Mouse (Mus musculus) stomach, postnatal 0 days (tissue): ENCODE data around the gene Trabd2b. TPM values are rescaled to one million over a fixed set of nuclear protein-coding genes. Genes with fewer than 3 reads are reported as not detected.
A peak's percentile ranks its signal among the peaks of the same experiment; 100 is the strongest.

Experiments used
- ATAC-seq: fragments of 200-750 bp; cut with Nextera tagmentation; 2 replicates; pipeline ENCODE4 v1.8.0; 2017; ENCODE audit not compliant: low FRiP score, low TSS enrichment
- DNase-seq: peaks from one replicate; pipeline ENCODE4 v3.0.0-alpha.2; 2016; ENCODE audit warnings: low spot score
- H3K27ac ChIP-seq: fragments of 300-500 bp; sonication (generic); replicated peaks from 2 replicates; pipeline ENCODE4 v1.5.1; 2014; ENCODE audit warnings: mild to moderate bottlenecking, control low read depth
- H3K27me3 ChIP-seq: fragments of 300-500 bp; sonication (generic); 2 replicates; pipeline ENCODE4 v1.6.1; 2014; ENCODE audit warnings: low read length; ENCODE audit not compliant: control insufficient read depth, insufficient read depth
- H3K36me3 ChIP-seq: fragments of 300-500 bp; sonication (generic); 2 replicates; pipeline ENCODE4 v1.6.1; 2014; ENCODE audit warnings: low read length, mixed read lengths; ENCODE audit not compliant: control insufficient read depth, insufficient read depth
- H3K4me1 ChIP-seq: fragments of 300-500 bp; sonication (generic); replicated peaks from 2 replicates; pipeline ENCODE4 v1.6.1; 2014; ENCODE audit warnings: antibody characterized with exemption; ENCODE audit not compliant: control insufficient read depth, insufficient read depth
- H3K4me2 ChIP-seq: fragments of 300-500 bp; sonication (generic); replicated peaks from 2 replicates; pipeline ENCODE4 v1.6.1; 2014; ENCODE audit warnings: low read depth, mild to moderate bottlenecking, control low read depth, moderate library complexity
- H3K4me3 ChIP-seq: fragments of 300-500 bp; sonication (generic); 2 replicates; pipeline ENCODE4 v1.5.1; 2014; ENCODE audit warnings: low read depth, low read length, control low read depth
- H3K9ac ChIP-seq: fragments of 300-500 bp; sonication (generic); 2 replicates; pipeline ENCODE4 v1.6.1; 2014; ENCODE audit warnings: mild to moderate bottlenecking, low read length, control low read depth, mixed read lengths
- H3K9me3 ChIP-seq: fragments of 300-500 bp; sonication (generic); 2 replicates; pipeline ENCODE4 v1.6.1; 2016; ENCODE audit warnings: low read length; ENCODE audit not compliant: control insufficient read depth
- CTCF ChIP-seq: IDR thresholded peaks from 2 replicates; pipeline ENCODE4 v1.5.1; 2016; ENCODE audit warnings: antibody characterized with exemption, low read depth, mild to moderate bottlenecking, moderate library complexity
- EP300 ChIP-seq: optimal IDR thresholded peaks from 2 replicates; pipeline ENCODE3; 2016; ENCODE audit warnings: antibody characterized with exemption
- WGBS: fragments of 180-500 bp; shearing (Covaris S2); extraction: QIAGEN DNeasy Blood & Tissue Kit; methylation state at CpG from one replicate; pipeline ENCODE4 v1.1.7; 2014; 5-methylcytosine and 5-hydroxymethylcytosine counted together
- polyA plus RNA-seq: library from polyadenylated mRNA; unstranded; fragments of >200 nt; fragmentation: Nextera tagmentation; extraction: Ambion mirVana; gene quantifications from 2 replicates; pipeline ENCODE4 v1.2.1, GENCODE M21; 2015

Trabd2b gene
- polyA plus RNA-seq, 1 experiment from 2014 or later, result 0.61 TPM

DNA sequence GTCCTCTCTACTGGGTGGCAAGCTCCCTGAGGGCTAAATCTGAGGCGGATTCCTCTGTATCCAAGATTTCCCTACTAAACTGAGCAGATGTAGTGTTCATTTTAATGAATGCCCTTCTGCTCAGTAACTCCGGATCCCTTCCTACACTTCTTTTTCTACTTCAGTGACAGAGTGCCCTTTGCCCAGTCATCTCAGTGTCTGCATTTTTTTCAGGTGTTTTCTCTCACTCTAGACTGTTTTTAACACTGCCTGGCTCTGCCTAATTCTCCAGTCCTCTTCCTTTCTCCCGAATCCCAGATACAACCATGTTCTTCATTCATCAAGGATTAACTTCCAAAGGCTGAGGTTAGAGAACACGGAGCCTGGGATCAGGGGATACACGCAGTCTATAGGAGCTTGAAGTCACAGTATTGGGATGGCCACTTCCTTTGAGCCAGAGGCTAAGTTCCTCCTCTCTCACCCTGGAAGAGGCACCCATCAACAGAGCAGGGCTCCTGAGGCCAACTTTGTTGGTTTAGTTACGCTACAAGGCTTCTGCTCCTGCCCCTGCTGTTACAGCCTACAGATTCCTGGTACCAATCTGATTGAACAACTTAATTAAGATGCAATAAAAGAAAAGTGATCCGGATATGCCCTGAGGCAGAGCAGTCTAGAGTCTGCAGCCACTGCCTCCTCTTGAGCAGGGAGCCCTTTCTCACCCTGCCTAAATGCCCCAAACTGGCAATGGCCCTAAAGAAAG, 4.4 kb upstream of the Trabd2b start:
- H3K27ac ChIP-seq, result no peak overlapping the region
- TF ChIP-seq CTCF (no peak), EP300 (no peak)
- no peaks in the 10 kb centered on the region for H3K4me1 ChIP-seq
- 68% methylated on average over 7 of the region's 7 CpGs for WGBS
- ATAC-seq (no peak), DNase-seq (no peak)
- no peak overlapping the region for H3K9ac ChIP-seq
- H3K27me3 ChIP-seq, result no peaks in the 10 kb centered on the region
- no peak overlapping the region for H3K4me2 ChIP-seq
- H3K36me3 ChIP-seq, result no peaks in the 10 kb centered on the region
- H3K4me3 ChIP-seq, result no peak overlapping the region
- H3K9me3 ChIP-seq, result no peaks in the 10 kb centered on the region

- no peaks in the 10 kb centered on the region for H3K27me3 ChIP-seq
- H3K9ac ChIP-seq, result peak overlapping the region; percentile 67
- H3K4me1 ChIP-seq, result no peaks in the 10 kb centered on the region
- ATAC-seq (peak; percentile 86), DNase-seq (peak; percentile 84)
- peak overlapping the region; percentile 97 for H3K4me2 ChIP-seq
- TF ChIP-seq CTCF, result peak; percentile 99
- TF ChIP-seq EP300, result no peak
- no peaks in the 10 kb centered on the region for H3K9me3 ChIP-seq
- peak overlapping the region; percentile 85 for H3K27ac ChIP-seq
- 1% methylated on average over 8 of the region's 74 CpGs for WGBS
- no peaks in the 10 kb centered on the region for H3K36me3 ChIP-seq
- peak overlapping the region; percentile 74 for H3K4me3 ChIP-seq
Measured at GRCm38 (mm10) chr4:114405682-114406354, 706 bp upstream of the Trabd2b start.

GRCm38 (mm10) chr4:114407516-114407915, 992 bp downstream of the Trabd2b start:
- Histone ChIP-seq H3K36me3 (no peaks in the 10 kb centered on the region), H3K9ac (no peak overlapping the region), H3K27me3 (no peaks in the 10 kb centered on the region), H3K27ac (no peak overlapping the region), H3K4me1 (no peaks in the 10 kb centered on the region), H3K9me3 (no peaks in the 10 kb centered on the region), H3K4me3 (no peak overlapping the region; the same call in 1 of the 2 replicates), H3K4me2 (no peak overlapping the region)
- ATAC-seq, result no peak
- 64% methylated on average over 3 of the region's 3 CpGs for WGBS
- DNase-seq, result no peak
- TF ChIP-seq EP300, result no peak
- no peak for TF ChIP-seq CTCF

DNA sequence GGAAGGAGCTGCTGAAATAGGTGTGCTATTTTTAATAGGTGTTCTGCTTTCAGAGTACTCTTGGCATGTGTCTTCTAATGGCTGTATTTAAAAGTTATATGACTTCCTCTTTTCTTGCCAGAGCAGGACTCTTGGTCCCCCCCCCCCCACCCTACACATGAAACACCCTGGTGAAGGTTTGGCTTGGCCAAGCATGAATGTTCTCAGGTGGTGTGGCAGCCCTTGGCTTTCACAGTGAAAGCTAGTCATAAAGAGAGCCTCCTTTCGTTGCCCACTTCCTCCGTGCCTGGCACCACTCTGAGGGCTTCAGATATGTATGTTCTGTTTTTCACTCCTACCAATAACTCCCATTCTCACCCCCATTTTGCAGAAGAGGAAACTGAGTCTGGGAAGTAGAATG, 1.8 kb downstream of the Trabd2b start:
- 96% methylated on average over 2 of the region's 2 CpGs for WGBS
- Histone ChIP-seq H3K4me2 (no peak overlapping the region), H3K9me3 (no peaks in the 10 kb centered on the region), H3K27me3 (no peaks in the 10 kb centered on the region), H3K4me1 (no peaks in the 10 kb centered on the region), H3K4me3 (no peak overlapping the region), H3K9ac (no peak overlapping the region), H3K27ac (no peak overlapping the region), H3K36me3 (no peaks in the 10 kb centered on the region)
- ATAC-seq (no peak), DNase-seq (no peak)
- no peak for TF ChIP-seq EP300
- no peak for TF ChIP-seq CTCF

GRCm38 (mm10) chr4:114408890-114409480, 2.5 kb downstream of the Trabd2b start:
- no peak for ATAC-seq
- TF ChIP-seq EP300 (no peak), CTCF (no peak)

DNA sequence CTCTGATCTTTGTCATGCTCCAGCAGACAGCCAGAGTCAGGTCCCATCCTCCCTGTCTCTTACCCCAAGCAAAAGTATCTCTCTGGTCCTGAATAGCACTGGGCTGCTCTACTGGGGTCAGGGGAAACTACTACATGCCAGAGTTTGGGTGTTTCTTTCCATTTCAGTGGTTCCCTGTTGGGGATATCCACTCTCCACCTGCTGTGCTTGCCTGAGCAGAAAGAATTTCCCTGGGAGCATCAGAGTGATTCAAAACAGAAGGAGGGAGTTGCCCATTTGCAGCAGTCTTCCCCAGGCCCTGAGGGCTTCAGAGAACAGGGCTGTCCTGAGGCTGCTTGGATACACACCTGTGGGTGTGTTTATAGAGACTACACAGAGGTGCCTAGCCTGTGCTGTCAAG, 3.0 kb downstream of the Trabd2b start:
- Histone ChIP-seq H3K9me3 (no peaks in the 10 kb centered on the region), H3K9ac (no peak overlapping the region), H3K4me1 (no peaks in the 10 kb centered on the region), H3K36me3 (no peaks in the 10 kb centered on the region), H3K27me3 (no peaks in the 10 kb centered on the region), H3K27ac (no peak overlapping the region), H3K4me2 (no peak overlapping the region), H3K4me3 (no peak overlapping the region)
- TF ChIP-seq EP300, result no peak
- no peak for TF ChIP-seq CTCF
- no peak for ATAC-seq
- DNase-seq, result no peak

More at GRCm38 (mm10) chr4:114408890-114409480, 2.5 kb downstream of the Trabd2b start:
- Histone ChIP-seq H3K9me3 (no peaks in the 10 kb centered on the region), H3K4me3 (no peak overlapping the region), H3K4me2 (no peak overlapping the region), H3K4me1 (no peaks in the 10 kb centered on the region), H3K27me3 (no peaks in the 10 kb centered on the region), H3K27ac (no peak overlapping the region), H3K36me3 (no peaks in the 10 kb centered on the region), H3K9ac (no peak overlapping the region)
- DNase-seq, result no peak
- WGBS, result 87% methylated on average over 18 of the region's 18 CpGs
